ENCODE assay signal across 8 mouse cellular contexts in the genomic region with DNA sequence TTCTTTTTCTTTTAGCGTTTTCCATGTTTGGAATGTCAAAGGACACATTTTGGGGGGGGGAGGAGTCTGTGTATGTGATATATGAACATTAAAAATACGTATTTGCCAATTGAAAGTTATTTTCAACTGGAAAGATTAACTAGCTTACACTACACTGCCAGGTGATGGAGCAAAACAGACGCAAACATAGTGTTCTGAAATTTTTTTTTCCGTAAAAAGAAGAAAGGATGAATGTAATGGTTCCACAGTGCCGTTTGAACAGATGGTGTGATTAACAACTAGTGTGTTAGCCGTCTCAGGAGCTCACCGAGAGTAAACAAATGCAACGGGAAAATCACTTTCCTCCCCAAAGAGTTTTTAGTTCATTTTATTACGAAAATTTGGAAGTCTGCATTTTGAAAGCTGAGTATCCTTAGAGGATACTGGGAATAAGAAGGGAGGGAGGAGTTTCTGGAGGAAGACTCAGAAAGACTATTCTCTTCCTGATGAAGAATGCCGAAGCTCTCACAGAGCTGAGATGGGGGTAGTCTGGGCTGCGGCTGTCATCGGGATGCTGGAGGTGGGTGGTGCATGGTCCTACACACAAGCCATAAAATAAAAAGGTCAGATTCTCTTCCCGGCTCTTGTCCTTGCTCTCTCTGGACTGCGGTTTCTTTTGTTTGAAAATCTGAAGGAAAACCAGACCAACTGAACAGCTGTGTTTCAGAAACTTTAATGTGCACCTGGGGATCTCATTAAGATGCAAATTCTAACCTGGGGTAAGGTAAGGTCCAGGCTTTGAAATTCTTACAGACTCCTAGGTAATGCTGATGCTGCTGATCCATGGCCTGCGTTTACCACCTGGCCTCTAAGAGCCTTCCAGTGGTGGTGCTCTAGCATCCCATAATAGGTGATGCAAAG.
A peak's percentile ranks its signal among the peaks of the same experiment; 100 is the strongest.
DNase-seq lines count a peak whose midpoint lies in the region; ATAC-seq and TF ChIP-seq lines count a peak whose summit lies in the region.

No protein-coding gene starts in this region.

- H3K27ac ChIP-seq in layer of hippocampus, adult 2 months = no peak overlapping the region
- H3K27ac ChIP-seq in hindbrain, embryonic 13.5 days = peak overlapping the region; percentile 53
- no peak overlapping the region for H3K27ac ChIP-seq in midbrain, embryonic 11.5 days (ENCODE audit: low read depth, low read length)

- H3K27me3 ChIP-seq in hindbrain, embryonic 13.5 days = no peaks in the 10 kb centered on the region
- no peaks in the 10 kb centered on the region; the same call in 1 of the 2 replicates for H3K27me3 ChIP-seq in midbrain, embryonic 11.5 days (ENCODE audit: control insufficient read depth, insufficient read depth, low read length)

- H3K4me3 ChIP-seq in layer of hippocampus, adult 2 months = peak overlapping the region; percentile 46
- peak overlapping the region; percentile 35 for H3K4me3 ChIP-seq in hindbrain, embryonic 13.5 days
- peak overlapping the region; percentile 32 for H3K4me3 ChIP-seq in midbrain, embryonic 11.5 days (ENCODE audit: low read depth, low read length)

- H3K4me2 ChIP-seq in hindbrain, embryonic 13.5 days = peak overlapping the region; percentile 51
- peak overlapping the region; percentile 58 for H3K4me2 ChIP-seq in midbrain, embryonic 11.5 days

- H3K9me3 ChIP-seq in hindbrain, embryonic 13.5 days = no peaks in the 10 kb centered on the region
- no peaks in the 10 kb centered on the region for H3K9me3 ChIP-seq in midbrain, embryonic 11.5 days (ENCODE audit: control insufficient read depth, low read length)

- no peak for DNase-seq in layer of hippocampus, adult 2 months (ENCODE audit: low spot score in 2 of 2)
- DNase-seq in layer of hippocampus, postnatal 14 days (ENCODE audit: low spot score in 2 of 2) = no peak
- peak; percentile 42 for DNase-seq in embryo, embryonic 10.5 days (ENCODE audit: low spot score)
- DNase-seq in midbrain, embryonic 11.5 days (ENCODE audit: low spot score, missing footprints) = peak; percentile 94
- no peak for DNase-seq in layer of hippocampus, adult 8-10 months (ENCODE audit: low spot score in 2 of 2)
- DNase-seq in ovary, postnatal 14 days (ENCODE audit: low spot score) = no peak
- DNase-seq in right cerebral cortex, postnatal 10 days (ENCODE audit: low spot score in 2 of 2) = no peak

- no peaks in the 10 kb centered on the region for H3K36me3 ChIP-seq in hindbrain, embryonic 13.5 days
- H3K36me3 ChIP-seq in midbrain, embryonic 11.5 days (ENCODE audit: control insufficient read depth, insufficient read depth, low read length) = no peaks in the 10 kb centered on the region

- peak overlapping the region; percentile 63 for H3K9ac ChIP-seq in hindbrain, embryonic 13.5 days
- peak overlapping the region; percentile 40; the same call in 1 of the 2 replicates for H3K9ac ChIP-seq in midbrain, embryonic 11.5 days (ENCODE audit: low read length)

- peak; percentile 63 for ATAC-seq in hindbrain, embryonic 13.5 days (ENCODE audit: low FRiP score)
- ATAC-seq in midbrain, embryonic 11.5 days (ENCODE audit: low FRiP score) = peak; percentile 59

- 6% methylated on average over 15 of the region's 15 CpGs for WGBS in hindbrain, embryonic 13.5 days
- 9% methylated on average over 15 of the region's 15 CpGs for WGBS in midbrain, embryonic 11.5 days

- peaks cover 20% of the 10 kb centered on the region for H3K4me1 ChIP-seq in hindbrain, embryonic 13.5 days (replicated peaks)
- 0 out of 2 replicates have a peak, but pooled peaks cover 2% of the 10 kb centered on the region for H3K4me1 ChIP-seq in midbrain, embryonic 11.5 days (ENCODE audit: control insufficient read depth, insufficient read depth, low read length)

- TF ChIP-seq CTCF in layer of hippocampus, adult 2 months (conservative IDR thresholded peaks at IDR 0.05) = no peak

Comparison
In these comparisons a context has a peak if more than half of its experiments do, and no peak if none do; other contexts are left out.
1. DNase-seq: peak in embryo, embryonic 10.5 days (single experiment) and midbrain, embryonic 11.5 days (single experiment); none in layer of hippocampus, adult 2 months (0 of 2), layer of hippocampus, postnatal 14 days (0 of 2), layer of hippocampus, adult 8-10 months (0 of 2), ovary, postnatal 14 days (single experiment) and right cerebral cortex, postnatal 10 days (0 of 2).
2. Peak in every context shown above with its lines, with median percentiles within 50 percentile points of each other: H3K4me3 ChIP-seq.